Mouse (Mus musculus) liver, adult 2 months (tissue): ENCODE data around the gene Polr3c.

Experiments used
- CTCF ChIP-seq: fragments of 200-500 bp; IDR thresholded peaks from 2 replicates; pipeline ENCODE4 v1.5.1; 2011; ENCODE audit warnings: low read depth, low read length, control low read depth
- POLR2A ChIP-seq: fragments of 200-500 bp; IDR thresholded peaks from 2 replicates; pipeline ENCODE4 v1.6.1; 2011; ENCODE audit warnings: low read length, control low read depth; ENCODE audit not compliant: insufficient read depth; ENCODE audit errors: extremely low read depth

DNA sequence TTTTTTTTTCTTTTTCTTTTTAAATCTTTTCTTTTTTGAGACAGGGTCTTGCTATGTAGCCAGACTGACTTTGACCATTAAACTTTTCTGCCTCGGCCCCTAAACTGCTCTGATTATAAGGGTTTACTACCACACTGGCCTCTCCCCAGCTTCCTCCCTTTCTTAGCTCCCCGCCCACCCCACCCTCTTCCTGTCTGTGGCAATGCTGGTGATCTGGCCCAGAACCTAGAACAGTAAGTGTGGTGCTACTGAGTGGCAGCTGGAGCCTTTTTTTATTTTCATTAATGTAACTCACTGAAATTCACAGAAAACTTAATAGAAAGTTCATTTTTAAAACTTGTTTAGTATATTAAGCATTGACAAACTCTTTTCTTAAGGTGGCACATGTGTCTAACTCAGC lies 11.6 kb downstream of the Polr3c start:
- TF ChIP-seq CTCF: no peak
- no peak for TF ChIP-seq POLR2A
